Mouse (Mus musculus): Measurements from ENCODE around the gene Slc24a4. TPM values are rescaled to one million over a fixed set of nuclear protein-coding genes. Genes with fewer than 3 reads are reported as not detected.

Slc24a4 gene
- polyA plus RNA-seq, 1 experiment from 2014 or later, result 0.62 TPM

DNA sequence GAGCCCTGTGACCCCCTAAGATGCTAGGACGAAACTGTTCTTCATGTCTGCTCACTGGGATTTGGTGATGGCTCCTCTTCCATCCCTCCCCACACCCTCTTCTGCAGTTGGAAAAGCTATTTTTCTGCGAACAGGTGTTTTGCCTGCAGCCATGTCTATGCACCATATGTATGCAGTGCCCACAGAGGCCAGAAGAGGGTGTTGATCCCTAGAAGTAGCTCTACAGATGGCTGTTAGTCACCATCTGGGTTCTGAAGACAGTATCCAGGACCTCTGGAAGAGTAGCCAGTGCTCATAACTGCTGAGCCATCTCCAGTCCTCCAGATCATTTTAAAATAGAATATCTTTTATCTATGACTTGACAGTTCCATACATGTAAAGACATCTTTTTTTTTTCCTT is 20.2 kb downstream of the Slc24a4 start:
- Histone ChIP-seq H3K4me3 (ENCODE audit: low read depth, low read length) (no peak overlapping the region), H3K27me3 (replicated peaks; ENCODE audit: control insufficient read depth, insufficient read depth, low read length) (no peaks in the 10 kb centered on the region), H3K9me3 (ENCODE audit: control insufficient read depth, low read length) (no peaks in the 10 kb centered on the region), H3K4me1 (replicated peaks; ENCODE audit: control insufficient read depth, insufficient read depth, low read length) (no peaks in the 10 kb centered on the region), H3K36me3 (ENCODE audit: control insufficient read depth, insufficient read depth, low read length) (no peaks in the 10 kb centered on the region), H3K9ac (ENCODE audit: low read length) (no peak overlapping the region), H3K4me2 (ENCODE audit: low read length) (no peak overlapping the region), H3K27ac (ENCODE audit: low read depth) (no peak overlapping the region)
- 94% methylated on average over 2 of the region's 2 CpGs for WGBS
- ATAC-seq (replicated peaks; ENCODE audit: low FRiP score, low TSS enrichment, low read depth) (no peak), DNase-seq (ENCODE audit: low spot score) (no peak)

- H3K4me2 ChIP-seq (ENCODE audit: low read length), result no peak overlapping the region
- no peaks in the 10 kb centered on the region for H3K27me3 ChIP-seq (replicated peaks; ENCODE audit: control insufficient read depth, insufficient read depth, low read length)
- no peak for ATAC-seq (replicated peaks; ENCODE audit: low FRiP score, low TSS enrichment, low read depth)
- no peak overlapping the region for H3K4me3 ChIP-seq (ENCODE audit: low read depth, low read length)
- H3K4me1 ChIP-seq (replicated peaks; ENCODE audit: control insufficient read depth, insufficient read depth, low read length), result no peaks in the 10 kb centered on the region
- no peak overlapping the region for H3K9ac ChIP-seq (ENCODE audit: low read length)
- no peaks in the 10 kb centered on the region for H3K36me3 ChIP-seq (ENCODE audit: control insufficient read depth, insufficient read depth, low read length)
- no peak for DNase-seq (ENCODE audit: low spot score)
- H3K27ac ChIP-seq (ENCODE audit: low read depth), result no peak overlapping the region
- H3K9me3 ChIP-seq (ENCODE audit: control insufficient read depth, low read length), result no peaks in the 10 kb centered on the region
- 89% methylated on average over 7 of the region's 7 CpGs for whole genome bisulfite sequencing
These were observed 22.7 kb downstream of the Slc24a4 start for GRCm38 (mm10) chr12:102151185-102151584.

- no peaks in the 10 kb centered on the region for H3K9me3 ChIP-seq (ENCODE audit: control insufficient read depth, low read length)
- H3K27ac ChIP-seq (ENCODE audit: low read depth), result no peak overlapping the region
- no peak overlapping the region for H3K4me3 ChIP-seq (ENCODE audit: low read depth, low read length)
- no peaks in the 10 kb centered on the region for H3K36me3 ChIP-seq (ENCODE audit: control insufficient read depth, insufficient read depth, low read length)
- ATAC-seq (replicated peaks; ENCODE audit: low FRiP score, low TSS enrichment, low read depth), result no peak
- no peak overlapping the region for H3K4me2 ChIP-seq (ENCODE audit: low read length)
- no peak for DNase-seq (ENCODE audit: low spot score)
- H3K9ac ChIP-seq (ENCODE audit: low read length), result no peak overlapping the region
- 85% methylated on average over 7 of the region's 7 CpGs for WGBS
- no peaks in the 10 kb centered on the region for H3K4me1 ChIP-seq (replicated peaks; ENCODE audit: control insufficient read depth, insufficient read depth, low read length)
- no peaks in the 10 kb centered on the region for H3K27me3 ChIP-seq (replicated peaks; ENCODE audit: control insufficient read depth, insufficient read depth, low read length)
These were observed 25.3 kb downstream of the Slc24a4 start for GRCm38 (mm10) chr12:102153796-102154195.

GRCm38 (mm10) chr12:102154815-102155214 is 26.3 kb downstream of the Slc24a4 start:
- Histone ChIP-seq H3K36me3 (ENCODE audit: control insufficient read depth, insufficient read depth, low read length) (no peaks in the 10 kb centered on the region), H3K4me1 (replicated peaks; ENCODE audit: control insufficient read depth, insufficient read depth, low read length) (no peaks in the 10 kb centered on the region), H3K27ac (ENCODE audit: low read depth) (no peak overlapping the region), H3K4me3 (ENCODE audit: low read depth, low read length) (no peak overlapping the region), H3K9me3 (ENCODE audit: control insufficient read depth, low read length) (no peaks in the 10 kb centered on the region), H3K9ac (ENCODE audit: low read length) (no peak overlapping the region), H3K4me2 (ENCODE audit: low read length) (no peak overlapping the region), H3K27me3 (replicated peaks; ENCODE audit: control insufficient read depth, insufficient read depth, low read length) (no peaks in the 10 kb centered on the region)
- DNase-seq (ENCODE audit: low spot score) (no peak), ATAC-seq (replicated peaks; ENCODE audit: low FRiP score, low TSS enrichment, low read depth) (no peak)
- whole genome bisulfite sequencing, result 71% methylated on average over 1 of the region's 1 CpGs

DNA sequence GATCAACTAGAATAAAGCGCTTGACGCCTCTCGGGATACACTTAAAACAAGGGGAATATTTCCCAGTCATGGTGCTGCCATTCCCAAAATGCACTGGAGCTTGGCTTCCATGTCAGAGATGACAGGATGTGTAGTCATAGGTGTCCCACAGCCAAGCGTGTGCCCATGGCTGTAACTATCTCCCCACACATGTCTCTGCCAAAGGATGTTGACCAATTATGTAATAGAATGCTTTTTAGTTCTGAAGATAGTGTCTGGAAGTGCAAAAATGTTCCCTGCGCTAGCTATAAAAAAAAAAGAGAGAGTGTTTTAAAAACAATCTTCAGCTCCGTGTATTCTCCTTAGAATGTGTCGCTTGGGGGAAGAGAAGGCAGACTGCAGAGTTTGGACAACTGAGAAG is 36.1 kb downstream of the Slc24a4 start:
- Histone ChIP-seq H3K9me3 (ENCODE audit: control insufficient read depth, low read length) (no peaks in the 10 kb centered on the region), H3K4me3 (ENCODE audit: low read depth, low read length) (no peak overlapping the region), H3K36me3 (ENCODE audit: control insufficient read depth, insufficient read depth, low read length) (no peaks in the 10 kb centered on the region), H3K4me1 (replicated peaks; ENCODE audit: control insufficient read depth, insufficient read depth, low read length) (no peaks in the 10 kb centered on the region), H3K27ac (ENCODE audit: low read depth) (no peak overlapping the region), H3K4me2 (ENCODE audit: low read length) (no peak overlapping the region), H3K9ac (ENCODE audit: low read length) (no peak overlapping the region), H3K27me3 (replicated peaks; ENCODE audit: control insufficient read depth, insufficient read depth, low read length) (no peaks in the 10 kb centered on the region)
- no peak for ATAC-seq (replicated peaks; ENCODE audit: low FRiP score, low TSS enrichment, low read depth)
- 83% methylated on average over 7 of the region's 7 CpGs for WGBS
- no peak for DNase-seq (ENCODE audit: low spot score)

GRCm38 (mm10) chr12:102166691-102167261 is 38.2 kb downstream of the Slc24a4 start:
- H3K4me1 ChIP-seq (replicated peaks; ENCODE audit: control insufficient read depth, insufficient read depth, low read length), result no peaks in the 10 kb centered on the region
- H3K9ac ChIP-seq (ENCODE audit: low read length), result no peak overlapping the region
- no peaks in the 10 kb centered on the region for H3K36me3 ChIP-seq (ENCODE audit: control insufficient read depth, insufficient read depth, low read length)
- H3K4me2 ChIP-seq (ENCODE audit: low read length), result no peak overlapping the region
- no peak overlapping the region for H3K4me3 ChIP-seq (ENCODE audit: low read depth, low read length)
- DNase-seq (ENCODE audit: low spot score) (no peak), ATAC-seq (replicated peaks; ENCODE audit: low FRiP score, low TSS enrichment, low read depth) (0 out of 2 replicates have a peak, but pooled peaks have one; percentile 43)
- 34% methylated on average over 5 of the region's 5 CpGs for WGBS
- H3K27me3 ChIP-seq (replicated peaks; ENCODE audit: control insufficient read depth, insufficient read depth, low read length), result no peaks in the 10 kb centered on the region
- H3K27ac ChIP-seq (ENCODE audit: low read depth), result peak overlapping the region; percentile 70
- H3K9me3 ChIP-seq (ENCODE audit: control insufficient read depth, low read length), result no peaks in the 10 kb centered on the region

- ATAC-seq (replicated peaks; ENCODE audit: low FRiP score, low TSS enrichment, low read depth) (no peak), DNase-seq (ENCODE audit: low spot score) (no peak)
- Histone ChIP-seq H3K4me2 (ENCODE audit: low read length) (no peak overlapping the region), H3K9me3 (ENCODE audit: control insufficient read depth, low read length) (no peaks in the 10 kb centered on the region), H3K27me3 (replicated peaks; ENCODE audit: control insufficient read depth, insufficient read depth, low read length) (no peaks in the 10 kb centered on the region), H3K36me3 (ENCODE audit: control insufficient read depth, insufficient read depth, low read length) (no peaks in the 10 kb centered on the region), H3K27ac (ENCODE audit: low read depth) (peak overlapping the region; percentile 70), H3K9ac (ENCODE audit: low read length) (no peak overlapping the region), H3K4me3 (ENCODE audit: low read depth, low read length) (no peak overlapping the region), H3K4me1 (replicated peaks; ENCODE audit: control insufficient read depth, insufficient read depth, low read length) (no peaks in the 10 kb centered on the region)
- 60% methylated on average over 5 of the region's 5 CpGs for WGBS
These were observed 38.8 kb downstream of the Slc24a4 start for GRCm38 (mm10) chr12:102167302-102167701.

- Histone ChIP-seq H3K27me3 (replicated peaks; ENCODE audit: control insufficient read depth, insufficient read depth, low read length) (no peaks in the 10 kb centered on the region), H3K4me2 (ENCODE audit: low read length) (no peak overlapping the region), H3K27ac (ENCODE audit: low read depth) (no peak overlapping the region), H3K4me1 (replicated peaks; ENCODE audit: control insufficient read depth, insufficient read depth, low read length) (no peaks in the 10 kb centered on the region), H3K9ac (ENCODE audit: low read length) (no peak overlapping the region), H3K36me3 (ENCODE audit: control insufficient read depth, insufficient read depth, low read length) (no peaks in the 10 kb centered on the region), H3K4me3 (ENCODE audit: low read depth, low read length) (no peak overlapping the region), H3K9me3 (ENCODE audit: control insufficient read depth, low read length) (no peaks in the 10 kb centered on the region)
- ATAC-seq (replicated peaks; ENCODE audit: low FRiP score, low TSS enrichment, low read depth), result no peak
- WGBS, result 85% methylated on average over 11 of the region's 11 CpGs
- no peak for DNase-seq (ENCODE audit: low spot score)
These were observed 44.2 kb downstream of the Slc24a4 start for GRCm38 (mm10) chr12:102172746-102173145.

DNA sequence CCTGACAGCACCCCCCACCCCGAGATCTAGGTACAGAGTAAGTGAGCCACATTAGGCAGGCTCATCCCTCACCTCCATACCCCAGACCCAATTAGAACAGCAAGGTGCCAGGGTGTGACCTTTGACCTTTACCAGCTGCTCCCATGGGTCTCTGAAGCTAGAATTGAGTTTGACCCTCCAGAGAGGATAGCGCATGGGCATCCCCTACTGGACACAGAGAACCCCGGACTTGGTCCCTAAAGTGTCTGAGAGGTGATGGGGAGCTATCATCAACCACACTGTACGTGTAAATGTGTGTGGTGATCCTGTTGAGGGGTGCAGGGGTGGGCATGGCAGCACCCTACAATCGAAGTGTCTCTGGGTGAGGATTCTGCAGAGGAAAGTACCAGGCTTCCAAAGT is 44.8 kb downstream of the Slc24a4 start:
- Histone ChIP-seq H3K27ac (ENCODE audit: low read depth) (no peak overlapping the region), H3K4me3 (ENCODE audit: low read depth, low read length) (no peak overlapping the region), H3K36me3 (ENCODE audit: control insufficient read depth, insufficient read depth, low read length) (no peaks in the 10 kb centered on the region), H3K27me3 (replicated peaks; ENCODE audit: control insufficient read depth, insufficient read depth, low read length) (no peaks in the 10 kb centered on the region), H3K4me2 (ENCODE audit: low read length) (no peak overlapping the region), H3K4me1 (replicated peaks; ENCODE audit: control insufficient read depth, insufficient read depth, low read length) (no peaks in the 10 kb centered on the region), H3K9me3 (ENCODE audit: control insufficient read depth, low read length) (no peaks in the 10 kb centered on the region), H3K9ac (ENCODE audit: low read length) (no peak overlapping the region)
- WGBS, result 82% methylated on average over 5 of the region's 5 CpGs
- no peak for DNase-seq (ENCODE audit: low spot score)
- ATAC-seq (replicated peaks; ENCODE audit: low FRiP score, low TSS enrichment, low read depth), result no peak
